Mouse (Mus musculus): ENCODE data around the gene Park7. TPM values are rescaled to one million over a fixed set of nuclear protein-coding genes. Genes with fewer than 3 reads are reported as not detected.

The Park7 gene
- total and polyA plus RNA-seq, 3 experiments = 148 to 265 (median 234) TPM

GRCm38 (mm10) chr4:150917336-150918027 is 3.2 kb upstream of the Park7 start:
- H3K4me3 ChIP-seq = no peak overlapping the region
- DNase-seq = no peak
- no peak overlapping the region for H3K9ac ChIP-seq (ENCODE audit: low read depth, low read length)
- no peaks in the 10 kb centered on the region for H3K79me2 ChIP-seq (replicated peaks; ENCODE audit: control insufficient read depth, insufficient read depth, low read length)
- 48% methylated on average over 8 of the region's 8 CpGs for WGBS
- TF ChIP-seq CTCF (IDR thresholded peaks at IDR 0.05) (no peak), POLR2A (IDR thresholded peaks at IDR 0.05; ENCODE audit: insufficient read depth, low read depth, low read length) (no peak), EP300 (IDR thresholded peaks at IDR 0.05; ENCODE audit: insufficient read depth, low read depth, low read length) (no peak)
- intact Hi-C loops (cut with DNase I) = no loop called here
- no peak overlapping the region for H3K27ac ChIP-seq
- no peaks in the 10 kb centered on the region for H3K27me3 ChIP-seq (ENCODE audit: control insufficient read depth, insufficient read depth, low read length)
- H3K36me3 ChIP-seq (ENCODE audit: control insufficient read depth, insufficient read depth, low read length) = no peaks in the 10 kb centered on the region
- peaks cover 7% of the 10 kb centered on the region for H3K4me1 ChIP-seq (ENCODE audit: control insufficient read depth, insufficient read depth, low read length)

GRCm38 (mm10) chr4:150915181-150915906 is 1.1 kb upstream of the Park7 start:
- H3K27me3 ChIP-seq (ENCODE audit: control insufficient read depth, insufficient read depth, low read length) = no peaks in the 10 kb centered on the region
- TF ChIP-seq CTCF (IDR thresholded peaks at IDR 0.05) (no peak), EP300 (IDR thresholded peaks at IDR 0.05; ENCODE audit: insufficient read depth, low read depth, low read length) (no peak), POLR2A (IDR thresholded peaks at IDR 0.05; ENCODE audit: insufficient read depth, low read depth, low read length) (no peak)
- H3K79me2 ChIP-seq (replicated peaks; ENCODE audit: control insufficient read depth, insufficient read depth, low read length) = no peaks in the 10 kb centered on the region
- intact Hi-C loops (cut with DNase I) = no loop called here
- DNase-seq = no peak
- H3K36me3 ChIP-seq (ENCODE audit: control insufficient read depth, insufficient read depth, low read length) = no peaks in the 10 kb centered on the region
- WGBS = 38% methylated on average over 10 of the region's 10 CpGs
- peak overlapping the region; percentile 95 for H3K27ac ChIP-seq
- H3K9ac ChIP-seq (ENCODE audit: low read depth, low read length) = peak overlapping the region; percentile 70
- peak overlapping the region; percentile 57 for H3K4me3 ChIP-seq
- H3K4me1 ChIP-seq (ENCODE audit: control insufficient read depth, insufficient read depth, low read length) = peaks cover 7% of the 10 kb centered on the region

GRCm38 (mm10) chr4:150913743-150914142 is 494 bp downstream of the Park7 start:
- Histone ChIP-seq H3K9ac (ENCODE audit: low read depth, low read length) (peak overlapping the region; percentile 82), H3K79me2 (replicated peaks; ENCODE audit: control insufficient read depth, insufficient read depth, low read length) (no peaks in the 10 kb centered on the region), H3K27me3 (ENCODE audit: control insufficient read depth, insufficient read depth, low read length) (no peaks in the 10 kb centered on the region), H3K36me3 (ENCODE audit: control insufficient read depth, insufficient read depth, low read length) (no peaks in the 10 kb centered on the region), H3K4me1 (ENCODE audit: control insufficient read depth, insufficient read depth, low read length) (peaks cover 11% of the 10 kb centered on the region), H3K27ac (peak overlapping the region; percentile 95), H3K4me3 (peak overlapping the region; percentile 57)
- DNase-seq = no peak
- intact Hi-C loops (cut with DNase I) = no loop called here
- TF ChIP-seq CTCF (IDR thresholded peaks at IDR 0.05) (no peak), EP300 (IDR thresholded peaks at IDR 0.05; ENCODE audit: insufficient read depth, low read depth, low read length) (no peak), POLR2A (IDR thresholded peaks at IDR 0.05; ENCODE audit: insufficient read depth, low read depth, low read length) (no peak)
- WGBS = 12% methylated on average over 12 of the region's 12 CpGs

GRCm38 (mm10) chr4:150910164-150910951 is 3.9 kb downstream of the Park7 start:
- H3K27ac ChIP-seq = peak overlapping the region; percentile 60
- no peaks in the 10 kb centered on the region for H3K27me3 ChIP-seq (ENCODE audit: control insufficient read depth, insufficient read depth, low read length)
- intact Hi-C loops (cut with DNase I) = no loop called here
- WGBS = 83% methylated on average over 19 of the region's 19 CpGs
- peaks cover 11% of the 10 kb centered on the region for H3K4me1 ChIP-seq (ENCODE audit: control insufficient read depth, insufficient read depth, low read length)
- TF ChIP-seq POLR2A (IDR thresholded peaks at IDR 0.05; ENCODE audit: insufficient read depth, low read depth, low read length) = no peak
- peak overlapping the region; percentile 39 for H3K9ac ChIP-seq (ENCODE audit: low read depth, low read length)
- H3K79me2 ChIP-seq (replicated peaks; ENCODE audit: control insufficient read depth, insufficient read depth, low read length) = no peaks in the 10 kb centered on the region
- no peak for DNase-seq
- no peaks in the 10 kb centered on the region for H3K36me3 ChIP-seq (ENCODE audit: control insufficient read depth, insufficient read depth, low read length)
- H3K4me3 ChIP-seq = peak overlapping the region; percentile 27

- TF ChIP-seq POLR2A (IDR thresholded peaks at IDR 0.05; ENCODE audit: insufficient read depth, low read depth, low read length) (peak; percentile 83), CTCF (IDR thresholded peaks at IDR 0.05) (peak; percentile 55), EP300 (IDR thresholded peaks at IDR 0.05; ENCODE audit: insufficient read depth, low read depth, low read length) (no peak)
- intact Hi-C loops (cut with DNase I) = no loop called here
- no peaks in the 10 kb centered on the region for H3K27me3 ChIP-seq (ENCODE audit: control insufficient read depth, insufficient read depth, low read length)
- peak overlapping the region; percentile 100 for H3K4me3 ChIP-seq
- peak; percentile 99 to 100 for DNase-seq
- peak overlapping the region; percentile 78 for H3K9ac ChIP-seq (ENCODE audit: low read depth, low read length)
- no peaks in the 10 kb centered on the region for H3K79me2 ChIP-seq (replicated peaks; ENCODE audit: control insufficient read depth, insufficient read depth, low read length)
- H3K4me1 ChIP-seq (ENCODE audit: control insufficient read depth, insufficient read depth, low read length) = peaks cover 6% of the 10 kb centered on the region
- H3K27ac ChIP-seq = peak overlapping the region; percentile 85
- H3K36me3 ChIP-seq (ENCODE audit: control insufficient read depth, insufficient read depth, low read length) = no peaks in the 10 kb centered on the region
- WGBS = under 1% methylated on average over 56 of the region's 56 CpGs
These were observed 4.6 kb downstream of the Park7 start for GRCm38 (mm10) chr4:150909451-150910156.
